ENCODE assay signal across 8 mouse cellular contexts in genomic region chr11:76406702-76407583, GRCm38 (mm10). TPM values are rescaled to one million over a fixed set of nuclear protein-coding genes. Genes with fewer than 3 reads are reported as not detected.
DNase-seq lines count a peak whose midpoint lies in the region; ATAC-seq lines count a peak whose summit lies in the region.

TSS of gene Timm22 (plus strand) at chr11:76406952.

- peak within 1 kb of the TSS; percentile 99 for H3K4me3 ChIP-seq in heart, embryonic 14.5 days (ENCODE audit: control insufficient read depth in 1 of 2, insufficient read depth in 1 of 2, low read depth in 1 of 2, low read length in 2 of 2)
- H3K4me3 ChIP-seq in liver, embryonic 13.5 days (replicated peaks), result peak within 1 kb of the TSS; percentile 72
- peak within 1 kb of the TSS; percentile 77 for H3K4me3 ChIP-seq in stomach, embryonic 16.5 days (replicated peaks; ENCODE audit: low read length)

- peak within 1 kb of the TSS; percentile 92 for H3K4me2 ChIP-seq in heart, embryonic 14.5 days (ENCODE audit: low read length)
- peak within 1 kb of the TSS; percentile 82 for H3K4me2 ChIP-seq in liver, embryonic 13.5 days
- peak within 1 kb of the TSS; percentile 68 for H3K4me2 ChIP-seq in stomach, embryonic 16.5 days (ENCODE audit: low read depth, low read length)

- under 1% methylated on average over 46 of the region's 46 CpGs for WGBS in heart, embryonic 14.5 days
- WGBS in liver, embryonic 13.5 days (ENCODE audit: insufficient replicate concordance), result under 1% methylated on average over 46 of the region's 46 CpGs
- WGBS in stomach, embryonic 16.5 days, result under 1% methylated on average over 46 of the region's 46 CpGs

- H3K9ac ChIP-seq in heart, embryonic 14.5 days (ENCODE audit: low read length), result peak within 1 kb of the TSS; percentile 99
- H3K9ac ChIP-seq in liver, embryonic 13.5 days, result peak within 1 kb of the TSS; percentile 80
- peak within 1 kb of the TSS; percentile 87 for H3K9ac ChIP-seq in stomach, embryonic 16.5 days (ENCODE audit: low read length)

- ATAC-seq in CD4-positive, CD25-positive, alpha-beta regulatory T cell, adult 4 months, result peak; percentile 98
- peak; percentile 91 for ATAC-seq in heart, embryonic 14.5 days (ENCODE audit: insufficient number of reproducible peaks, insufficient read depth, low FRiP score, low read depth)
- ATAC-seq in liver, embryonic 13.5 days (ENCODE audit: low read depth), result peak; percentile 95
- peak; percentile 97 for ATAC-seq in stomach, embryonic 16.5 days (ENCODE audit: insufficient read depth, low FRiP score)

- peak within 1 kb of the TSS; percentile 82 to 96 for H3K27ac ChIP-seq in heart, embryonic 14.5 days (replicated peaks in 1 of 2; ENCODE audit: control insufficient read depth in 1 of 2, insufficient read depth in 1 of 2, low read depth in 2 of 2, low read length in 2 of 2)
- peak within 1 kb of the TSS; percentile 49 for H3K27ac ChIP-seq in liver, embryonic 13.5 days
- peak within 1 kb of the TSS; percentile 88 for H3K27ac ChIP-seq in stomach, embryonic 16.5 days (ENCODE audit: low read length)

- peak; percentile 92 for DNase-seq in c-Kit-negative CD71-positive TER-119-positive erythroid progenitor cells, embryonic 14.5 days (ENCODE audit: low read depth, low spot score)
- DNase-seq in fibroblast of lung, adult 2 months (ENCODE audit: low read depth), result peak; percentile 98
- peak; percentile 97 for DNase-seq in kidney, postnatal 14 days
- DNase-seq in liver, embryonic 13.5 days, result peak; percentile 93
- DNase-seq in neural tube, embryonic 10.5 days (ENCODE audit: extremely low spot score, low spot score), result peak; percentile 95

- no peaks in the 10 kb centered on the region for H3K9me3 ChIP-seq in heart, embryonic 14.5 days (ENCODE audit: control insufficient read depth, low read length)
- H3K9me3 ChIP-seq in liver, embryonic 13.5 days (replicated peaks), result no peaks in the 10 kb centered on the region
- no peaks in the 10 kb centered on the region for H3K9me3 ChIP-seq in stomach, embryonic 16.5 days (replicated peaks; ENCODE audit: control insufficient read depth, low read length)

- H3K4me1 ChIP-seq in heart, embryonic 14.5 days (ENCODE audit: control insufficient read depth in 2 of 2, insufficient read depth in 2 of 2, low read length in 2 of 2), result peaks cover 0 to 7% of the 10 kb centered on the region in 2 experiments; a peak in 1 of 4 replicates
- H3K4me1 ChIP-seq in liver, embryonic 13.5 days (replicated peaks), result peaks cover 14% of the 10 kb centered on the region
- no peaks in the 10 kb centered on the region; the same call in 1 of the 2 replicates for H3K4me1 ChIP-seq in stomach, embryonic 16.5 days (ENCODE audit: control insufficient read depth, insufficient read depth, low read length)

- peaks cover 19% of the 10 kb centered on the region for H3K36me3 ChIP-seq in heart, embryonic 14.5 days (ENCODE audit: control insufficient read depth, insufficient read depth, low read length)
- peaks cover 4% of the 10 kb centered on the region for H3K36me3 ChIP-seq in liver, embryonic 13.5 days
- H3K36me3 ChIP-seq in stomach, embryonic 16.5 days (ENCODE audit: control insufficient read depth, insufficient read depth, low read length), result no peaks in the 10 kb centered on the region

- H3K27me3 ChIP-seq in heart, embryonic 14.5 days (ENCODE audit: control insufficient read depth, insufficient read depth, low read length), result no peaks in the 10 kb centered on the region; the same call in 1 of the 2 replicates
- peaks cover 15% of the 10 kb centered on the region; the same call in 1 of the 2 replicates for H3K27me3 ChIP-seq in liver, embryonic 13.5 days
- no peaks in the 10 kb centered on the region; the same call in 1 of the 2 replicates for H3K27me3 ChIP-seq in stomach, embryonic 16.5 days (ENCODE audit: control insufficient read depth, insufficient read depth, low read length)

RNA-seq across cellular contexts. Expression of gene Timm22, which starts in this region (rescaled TPM):
- 10 to 100 TPM; 55.6 to 64.4 TPM for polyA plus RNA-seq in CD4-positive, CD25-positive, alpha-beta regulatory T cell, adult 4 months (2017; shearing (Covaris generic))
- 93.4 and 96.2 TPM in 2 replicates for polyA plus RNA-seq in heart, embryonic 14.5 days (2014; fragmentation: Nextera tagmentation; extraction: Ambion mirVana)
- polyA plus RNA-seq in liver, embryonic 13.5 days (2015; fragmentation: Nextera tagmentation; extraction: Ambion mirVana), result 52.7 and 54.1 TPM in 2 replicates
- 76.1 and 94.9 TPM in 2 replicates for polyA plus RNA-seq in stomach, embryonic 16.5 days (2015; fragmentation: Nextera tagmentation; extraction: Ambion mirVana)

Comparison
In these comparisons a context has a peak if more than half of its experiments do, and no peak if none do; other contexts are left out.
1. Peak in every context shown above with its lines: DNase-seq, ATAC-seq, H3K4me3 ChIP-seq and H3K27ac ChIP-seq.